Mouse (Mus musculus): ENCODE results near the gene Ipo9. TPM values are rescaled to one million over a fixed set of nuclear protein-coding genes. Genes with fewer than 3 reads are reported as not detected.

Ipo9 gene
- polyA plus RNA-seq, 1 experiment = 149 TPM

GRCm38 (mm10) chr1:135374868-135375581, 55.3 kb downstream of the Ipo9 start, which contains the start of gene Shisa4:
Gene Shisa4, minus strand, starts transcription at chr1:135375237.
- Histone ChIP-seq H3K27ac (ENCODE audit: insufficient read depth, low read length) (peak within 1 kb of the TSS; percentile 94), H3K4me3 (ENCODE audit: insufficient read depth, low read length) (peak within 1 kb of the TSS; percentile 84), H3K4me1 (ENCODE audit: control insufficient read depth, insufficient read depth, low read length) (peaks cover 5% of the 10 kb centered on the region)
- TF ChIP-seq POLR2A (IDR thresholded peaks at IDR 0.05; ENCODE audit: extremely low read depth, insufficient read depth, low read length) (peak; percentile 63), CTCF (IDR thresholded peaks at IDR 0.05; ENCODE audit: extremely low read depth, insufficient read depth, low read length) (no peak)

GRCm38 (mm10) chr1:135374175-135374867, 56.0 kb downstream of the Ipo9 start:
- TF ChIP-seq POLR2A (IDR thresholded peaks at IDR 0.05; ENCODE audit: extremely low read depth, insufficient read depth, low read length) (0 out of 2 replicates have a peak, but pooled peaks have one; percentile 32), CTCF (IDR thresholded peaks at IDR 0.05; ENCODE audit: extremely low read depth, insufficient read depth, low read length) (no peak)
- peak overlapping the region; percentile 94 for H3K27ac ChIP-seq (ENCODE audit: insufficient read depth, low read length)
- H3K4me3 ChIP-seq (ENCODE audit: insufficient read depth, low read length) = peak overlapping the region; percentile 84
- peaks cover 5% of the 10 kb centered on the region for H3K4me1 ChIP-seq (ENCODE audit: control insufficient read depth, insufficient read depth, low read length)

GRCm38 (mm10) chr1:135373171-135373677, 57.1 kb downstream of the Ipo9 start:
- no peak for TF ChIP-seq CTCF (IDR thresholded peaks at IDR 0.05; ENCODE audit: extremely low read depth, insufficient read depth, low read length)
- TF ChIP-seq POLR2A (IDR thresholded peaks at IDR 0.05; ENCODE audit: extremely low read depth, insufficient read depth, low read length) = no peak
- Histone ChIP-seq H3K4me3 (ENCODE audit: insufficient read depth, low read length) (peak overlapping the region; percentile 84), H3K4me1 (ENCODE audit: control insufficient read depth, insufficient read depth, low read length) (peaks cover 2% of the 10 kb centered on the region; the same call in 1 of the 2 replicates), H3K27ac (ENCODE audit: insufficient read depth, low read length) (no peak overlapping the region)

GRCm38 (mm10) chr1:135369415-135369814, 60.9 kb downstream of the Ipo9 start:
- H3K4me3 ChIP-seq (ENCODE audit: insufficient read depth, low read length) = no peak overlapping the region
- no peaks in the 10 kb centered on the region for H3K4me1 ChIP-seq (ENCODE audit: control insufficient read depth, insufficient read depth, low read length)
- no peak overlapping the region for H3K27ac ChIP-seq (ENCODE audit: insufficient read depth, low read length)
- TF ChIP-seq POLR2A (IDR thresholded peaks at IDR 0.05; ENCODE audit: extremely low read depth, insufficient read depth, low read length) = no peak; the same call in 1 of the 2 replicates

- H3K4me1 ChIP-seq (ENCODE audit: control insufficient read depth, insufficient read depth, low read length) = no peaks in the 10 kb centered on the region
- peak overlapping the region; percentile 28; the same call in 1 of the 2 replicates for H3K4me3 ChIP-seq (ENCODE audit: insufficient read depth, low read length)
- TF ChIP-seq CTCF (IDR thresholded peaks at IDR 0.05; ENCODE audit: extremely low read depth, insufficient read depth, low read length) = peak; percentile 42; the same call in 1 of the 2 replicates
- peak; percentile 49; the same call in 1 of the 2 replicates for TF ChIP-seq POLR2A (IDR thresholded peaks at IDR 0.05; ENCODE audit: extremely low read depth, insufficient read depth, low read length)
- peak overlapping the region; percentile 2; the same call in 1 of the 2 replicates for H3K27ac ChIP-seq (ENCODE audit: insufficient read depth, low read length)
Measured at GRCm38 (mm10) chr1:135368982-135369381, 61.3 kb downstream of the Ipo9 start.

GRCm38 (mm10) chr1:135368245-135368644, 62.1 kb downstream of the Ipo9 start:
- Histone ChIP-seq H3K27ac (ENCODE audit: insufficient read depth, low read length) (peak overlapping the region; percentile 31; the same call in 1 of the 2 replicates), H3K4me3 (ENCODE audit: insufficient read depth, low read length) (peak overlapping the region; percentile 28), H3K4me1 (ENCODE audit: control insufficient read depth, insufficient read depth, low read length) (no peaks in the 10 kb centered on the region)
- TF ChIP-seq CTCF (IDR thresholded peaks at IDR 0.05; ENCODE audit: extremely low read depth, insufficient read depth, low read length) (peak; percentile 89), POLR2A (IDR thresholded peaks at IDR 0.05; ENCODE audit: extremely low read depth, insufficient read depth, low read length) (peak; percentile 56; the same call in 1 of the 2 replicates)

- Histone ChIP-seq H3K4me3 (ENCODE audit: insufficient read depth, low read length) (no peak overlapping the region), H3K4me1 (ENCODE audit: control insufficient read depth, insufficient read depth, low read length) (no peaks in the 10 kb centered on the region), H3K27ac (ENCODE audit: insufficient read depth, low read length) (no peak overlapping the region)
- no peak for TF ChIP-seq POLR2A (IDR thresholded peaks at IDR 0.05; ENCODE audit: extremely low read depth, insufficient read depth, low read length)
- TF ChIP-seq CTCF (IDR thresholded peaks at IDR 0.05; ENCODE audit: extremely low read depth, insufficient read depth, low read length) = no peak
Measured at GRCm38 (mm10) chr1:135367595-135367994, 62.7 kb downstream of the Ipo9 start.

- no peak for TF ChIP-seq POLR2A (IDR thresholded peaks at IDR 0.05; ENCODE audit: extremely low read depth, insufficient read depth, low read length)
- TF ChIP-seq CTCF (IDR thresholded peaks at IDR 0.05; ENCODE audit: extremely low read depth, insufficient read depth, low read length) = no peak
- Histone ChIP-seq H3K27ac (ENCODE audit: insufficient read depth, low read length) (no peak overlapping the region), H3K4me1 (ENCODE audit: control insufficient read depth, insufficient read depth, low read length) (no peaks in the 10 kb centered on the region), H3K4me3 (ENCODE audit: insufficient read depth, low read length) (no peak overlapping the region)
Measured at GRCm38 (mm10) chr1:135367005-135367404, 63.3 kb downstream of the Ipo9 start.

GRCm38 (mm10) chr1:135366380-135366779, 63.9 kb downstream of the Ipo9 start:
- TF ChIP-seq POLR2A (IDR thresholded peaks at IDR 0.05; ENCODE audit: extremely low read depth, insufficient read depth, low read length) (no peak), CTCF (IDR thresholded peaks at IDR 0.05; ENCODE audit: extremely low read depth, insufficient read depth, low read length) (no peak)
- Histone ChIP-seq H3K27ac (ENCODE audit: insufficient read depth, low read length) (no peak overlapping the region), H3K4me3 (ENCODE audit: insufficient read depth, low read length) (no peak overlapping the region), H3K4me1 (ENCODE audit: control insufficient read depth, insufficient read depth, low read length) (no peaks in the 10 kb centered on the region)
